Mouse (Mus musculus) frontal cortex, postnatal 10 days (tissue): ENCODE data around the gene Msl1.

ENCODE experiments used
- DNase-seq, 2 experiments: peaks; one replicate each; pipeline ENCODE4 v3.0.0; 2022; ENCODE audit warnings: low spot score in 2 of 2, mixed read lengths in 1 of 2

Msl1 gene

GRCm38 (mm10) chr11:98795015-98795713, at the start of gene Msl1:
Gene Msl1 (plus strand): TSS chr11:98795516.
- peak; percentile 81 to 90 for DNase-seq

GRCm38 (mm10) chr11:98745932-98746853, 49.1 kb upstream of the Msl1 start:
- no peak for DNase-seq

- DNase-seq = peak; percentile 85 to 95
Observed at GRCm38 (mm10) chr11:98746855-98747693, 48.2 kb upstream of the Msl1 start.

- DNase-seq = no peak
Observed at GRCm38 (mm10) chr11:98747804-98748505, 47.4 kb upstream of the Msl1 start.

GRCm38 (mm10) chr11:98748506-98749416, 46.6 kb upstream of the Msl1 start:
- peak in 1 of 2 experiments; percentile 52 for DNase-seq

- DNase-seq = peak in 1 of 2 experiments; percentile 59
Observed at GRCm38 (mm10) chr11:98749716-98750115, 45.6 kb upstream of the Msl1 start.

- peak in 1 of 2 experiments; percentile 82 for DNase-seq
Observed at GRCm38 (mm10) chr11:98750351-98751201, 44.7 kb upstream of the Msl1 start.

- DNase-seq = no peak
Observed at GRCm38 (mm10) chr11:98751221-98751782, 44.0 kb upstream of the Msl1 start.

GRCm38 (mm10) chr11:98752562-98753140, 42.7 kb upstream of the Msl1 start:
- DNase-seq = no peak

GRCm38 (mm10) chr11:98753264-98753663, 42.1 kb upstream of the Msl1 start:
- no peak for DNase-seq

GRCm38 (mm10) chr11:98754151-98754620, 41.1 kb upstream of the Msl1 start:
- DNase-seq = no peak

GRCm38 (mm10) chr11:98754621-98755181, 40.6 kb upstream of the Msl1 start:
- no peak for DNase-seq

GRCm38 (mm10) chr11:98755726-98756380, 39.5 kb upstream of the Msl1 start:
- no peak for DNase-seq

- no peak for DNase-seq
Observed at GRCm38 (mm10) chr11:98756711-98757110, 38.6 kb upstream of the Msl1 start.

- DNase-seq = no peak
Observed at GRCm38 (mm10) chr11:98761939-98762338, 33.4 kb upstream of the Msl1 start.

- DNase-seq = no peak
Observed at GRCm38 (mm10) chr11:98762756-98763501, 32.4 kb upstream of the Msl1 start.

- no peak for DNase-seq
Observed at GRCm38 (mm10) chr11:98763502-98763861, 31.8 kb upstream of the Msl1 start.
